Mouse (Mus musculus): ENCODE measurements around the gene Fstl3.

DNA sequence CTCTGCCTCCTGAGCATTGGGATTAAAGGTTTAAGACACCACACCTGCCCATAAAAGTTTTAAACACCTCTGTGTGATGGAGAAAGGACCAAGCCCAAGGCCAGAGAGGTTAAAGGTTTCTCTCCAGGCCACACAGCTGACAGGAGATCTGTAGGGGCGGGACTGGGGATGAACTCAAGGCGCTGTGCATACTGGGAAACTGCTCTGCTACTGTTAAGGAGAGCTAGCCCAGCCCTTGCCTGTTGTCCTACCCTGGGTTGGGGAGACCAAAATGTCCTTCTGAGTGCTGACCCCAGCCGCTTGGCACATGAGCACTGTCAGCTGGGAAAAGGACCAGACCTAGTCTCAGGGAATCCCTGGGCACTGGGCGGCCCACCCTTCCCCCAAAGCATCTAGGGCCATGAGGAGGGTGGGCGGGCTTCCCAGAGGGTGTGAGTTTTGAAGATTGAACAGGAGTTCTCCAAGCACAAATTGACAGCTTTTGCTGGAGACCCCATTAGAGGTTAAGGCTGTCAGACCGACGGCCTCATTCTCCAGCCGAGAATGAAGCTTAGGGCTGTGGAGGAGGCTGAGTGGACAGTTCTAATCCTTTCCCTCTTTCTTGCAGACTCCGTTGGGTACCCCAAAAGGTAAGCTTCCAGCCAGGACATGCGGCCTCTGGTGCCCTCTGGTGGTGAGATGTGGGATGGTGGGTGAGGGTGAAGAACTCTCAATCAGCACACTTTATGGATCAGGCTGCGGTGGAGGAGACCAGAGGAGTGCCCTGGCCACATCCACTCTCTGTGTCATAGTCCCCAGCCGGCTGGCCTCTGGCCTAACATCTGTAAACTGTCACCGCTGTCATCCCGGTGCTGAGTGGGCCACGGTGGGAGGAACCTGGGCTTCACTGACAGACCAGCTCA is 34.9 kb downstream of the Fstl3 start:
- TF ChIP-seq CTCF (IDR thresholded peaks at IDR 0.05; ENCODE audit: control insufficient read depth, insufficient read depth, low read length) = peak; percentile 99
- no peak for TF ChIP-seq POLR2A (IDR thresholded peaks at IDR 0.05; ENCODE audit: borderline replicate concordance, control insufficient read depth, low read depth, low read length)
